Mouse (Mus musculus) G1E-ER4 (cell line): Measurements from ENCODE around the gene Fryl. TPM values are rescaled to one million over a fixed set of nuclear protein-coding genes. Genes with fewer than 3 reads are reported as not detected.

Experiments
- GATA1 ChIP-seq: IDR thresholded peaks from one replicate; pipeline ENCODE4 v1.8.0; 2012; ENCODE audit warnings: low read length, inconsistent platforms
- polyA plus RNA-seq: library from polyadenylated mRNA; stranded (reverse); fragments of >175 nt; gene quantifications from 2 replicates; pipeline ENCODE4 v1.2.3, GENCODE M21; 2012

Gene Fryl
- polyA plus RNA-seq, 1 experiment: 125 TPM

DNA sequence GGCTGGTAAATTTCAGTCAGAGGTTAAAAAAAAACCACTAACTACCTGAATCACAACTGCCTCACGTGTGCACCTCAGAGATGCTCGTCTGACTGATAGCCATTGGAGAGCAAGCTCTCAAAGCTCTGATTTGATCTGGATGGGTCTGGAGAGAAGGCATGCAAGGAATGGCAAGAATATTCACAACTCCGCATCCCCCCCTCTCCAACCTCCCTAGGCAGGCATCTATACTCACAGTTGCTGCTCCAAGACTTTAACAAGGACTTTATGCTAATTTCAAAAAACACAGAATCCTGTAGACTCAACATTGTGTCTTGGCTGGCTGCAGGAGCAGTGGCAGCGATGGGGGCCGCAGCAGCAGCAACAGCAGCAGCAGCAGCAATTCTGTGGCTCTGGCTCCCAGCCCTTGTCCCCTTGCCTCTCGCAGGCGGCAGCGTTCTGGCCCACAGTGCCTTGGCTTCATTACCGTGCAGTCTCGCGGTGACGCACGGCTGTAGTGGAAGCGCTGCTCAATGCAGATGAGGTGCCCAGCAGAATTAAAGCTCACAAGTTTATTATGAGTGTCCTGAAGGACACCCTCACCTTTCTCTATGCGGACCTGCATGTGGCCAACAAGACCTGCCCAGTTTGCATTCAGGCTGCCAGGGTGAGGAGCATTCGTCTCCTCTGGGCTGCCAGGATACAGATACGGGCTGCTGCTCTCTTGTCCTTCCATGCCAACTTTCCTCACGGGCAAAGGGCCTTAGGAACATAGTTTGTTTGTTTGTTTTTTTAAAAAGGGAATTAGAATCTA lies 88.2 kb downstream of the Fryl start:
- TF ChIP-seq GATA1: no peak

- TF ChIP-seq GATA1: no peak
Measured at GRCm38 (mm10) chr5:73163970-73164369, 92.4 kb downstream of the Fryl start.

- TF ChIP-seq GATA1: no peak
Measured at GRCm38 (mm10) chr5:73162492-73162891, 93.9 kb downstream of the Fryl start.

DNA sequence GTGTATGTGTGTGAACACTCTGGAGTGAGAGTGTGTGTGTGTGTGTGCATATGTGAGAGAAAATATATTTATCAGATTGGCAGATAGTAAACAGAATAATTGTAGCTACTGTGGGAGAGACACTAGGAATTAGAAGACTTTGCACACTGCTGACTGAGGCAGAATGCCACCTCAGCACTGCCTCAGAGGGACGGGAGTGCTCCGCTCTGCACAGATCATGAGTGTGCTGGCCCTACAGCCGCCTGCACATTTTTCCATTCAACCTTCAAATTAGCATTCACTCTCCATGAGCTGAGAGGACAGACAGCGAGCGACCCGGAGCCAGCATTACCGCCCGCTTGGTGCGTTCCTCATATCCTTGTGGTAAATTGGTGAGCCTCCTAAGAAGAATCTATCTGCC lies 96.0 kb downstream of the Fryl start:
- TF ChIP-seq GATA1: no peak

DNA sequence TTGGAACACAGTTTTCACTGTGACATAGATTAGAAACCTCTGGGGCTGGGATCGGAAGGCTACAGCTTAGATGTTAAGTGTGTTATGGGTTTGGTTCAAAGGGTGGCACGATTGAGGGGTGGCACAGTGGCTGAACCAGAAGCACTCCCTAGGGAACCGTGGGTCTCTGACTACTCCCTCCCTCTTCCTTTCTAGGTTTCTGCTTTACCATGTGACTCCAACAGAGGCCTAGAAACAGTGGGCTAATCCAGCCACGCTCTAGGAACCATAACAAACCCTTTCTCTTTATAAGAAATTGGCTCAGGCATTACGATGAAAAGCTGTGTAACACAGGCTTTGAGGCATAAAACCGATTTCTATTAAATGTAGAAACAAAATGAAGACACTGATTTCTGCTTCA lies 98.9 kb downstream of the Fryl start:
- no peak for TF ChIP-seq GATA1

GRCm38 (mm10) chr5:73157009-73157408 lies 99.4 kb downstream of the Fryl start:
- TF ChIP-seq GATA1: no peak

DNA sequence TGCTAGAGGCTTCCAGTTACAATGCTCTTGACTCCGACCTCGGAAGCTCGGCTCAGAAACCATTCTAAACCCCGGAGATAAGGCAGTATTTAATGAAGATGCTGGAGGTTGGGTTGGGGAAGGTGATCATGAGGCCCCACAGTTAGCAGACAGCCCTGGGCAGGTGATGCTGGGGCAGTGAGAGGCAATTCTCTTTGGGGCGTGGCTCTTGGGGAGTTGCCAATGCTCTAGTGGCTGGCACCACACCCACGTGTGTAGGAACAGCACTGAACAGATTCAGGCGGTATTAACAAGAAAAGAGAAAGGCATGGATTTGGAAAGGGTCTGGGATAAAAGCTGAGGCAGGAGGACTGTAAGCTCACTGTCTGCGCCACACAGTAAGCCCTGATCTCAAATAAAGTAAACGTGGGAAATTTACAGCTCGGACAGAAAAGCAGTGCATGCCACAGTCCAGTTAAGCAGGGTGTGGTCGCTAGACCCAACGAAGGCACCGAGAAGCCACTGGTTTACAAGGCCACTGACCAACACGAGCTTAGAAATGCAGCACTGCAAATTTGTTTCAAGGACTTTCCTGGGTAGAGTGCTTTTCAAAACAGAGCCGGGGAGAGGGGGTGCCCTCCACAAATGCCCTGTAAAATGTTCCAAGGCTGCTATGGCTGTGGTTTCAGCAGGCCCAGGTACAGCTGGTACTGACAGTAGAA lies 100.0 kb downstream of the Fryl start:
- no peak for TF ChIP-seq GATA1

GRCm38 (mm10) chr5:73153802-73154465 lies 102.5 kb downstream of the Fryl start:
- TF ChIP-seq GATA1: no peak

GRCm38 (mm10) chr5:73152206-73152605 lies 104.2 kb downstream of the Fryl start:
- no peak for TF ChIP-seq GATA1

DNA sequence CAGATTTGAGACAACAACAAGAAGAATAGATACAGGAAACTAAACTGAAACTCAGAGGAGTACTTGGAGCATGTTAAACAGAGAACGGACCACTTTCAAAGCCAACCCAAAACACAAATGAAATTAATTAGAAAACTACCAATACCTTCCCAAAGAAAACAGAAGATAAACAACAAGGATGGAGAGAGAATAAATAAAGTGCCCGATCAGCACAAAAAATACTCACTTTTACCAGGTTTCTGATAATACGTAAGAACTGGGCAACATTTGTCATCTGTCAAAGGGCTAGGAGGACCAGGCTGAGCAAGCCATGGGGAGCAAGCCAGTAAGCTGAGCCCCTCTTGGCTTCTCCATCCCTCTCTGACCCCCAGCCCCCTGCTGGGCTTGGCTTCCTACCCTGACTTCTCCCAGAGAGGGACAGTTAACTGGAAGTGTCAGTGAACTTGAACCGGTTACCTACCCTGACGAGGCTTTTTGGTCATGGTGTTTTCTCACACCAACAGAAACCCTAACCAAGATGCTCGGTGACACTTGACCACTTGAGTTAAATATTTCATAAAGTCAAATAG lies 105.5 kb downstream of the Fryl start:
- TF ChIP-seq GATA1: no peak

DNA sequence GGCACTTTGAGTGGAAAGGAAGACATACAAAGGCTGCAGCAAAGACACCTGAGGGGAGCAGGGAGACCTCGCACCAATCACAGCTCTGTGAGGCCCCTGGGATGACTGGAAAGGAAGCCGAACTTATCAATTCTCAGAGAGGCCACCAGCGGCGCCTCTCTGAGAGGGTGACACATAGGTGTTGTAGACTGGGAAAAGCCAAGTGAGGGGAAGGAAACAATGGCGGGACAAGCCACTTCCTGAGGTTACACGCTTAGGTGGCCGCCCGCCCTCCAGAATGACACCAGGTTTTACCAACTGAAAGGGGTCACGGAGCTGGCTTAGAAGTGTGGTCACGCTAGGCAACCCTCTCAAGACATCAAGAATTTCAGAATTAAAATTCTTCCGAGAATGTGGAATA lies 111.4 kb downstream of the Fryl start:
- TF ChIP-seq GATA1: no peak

DNA sequence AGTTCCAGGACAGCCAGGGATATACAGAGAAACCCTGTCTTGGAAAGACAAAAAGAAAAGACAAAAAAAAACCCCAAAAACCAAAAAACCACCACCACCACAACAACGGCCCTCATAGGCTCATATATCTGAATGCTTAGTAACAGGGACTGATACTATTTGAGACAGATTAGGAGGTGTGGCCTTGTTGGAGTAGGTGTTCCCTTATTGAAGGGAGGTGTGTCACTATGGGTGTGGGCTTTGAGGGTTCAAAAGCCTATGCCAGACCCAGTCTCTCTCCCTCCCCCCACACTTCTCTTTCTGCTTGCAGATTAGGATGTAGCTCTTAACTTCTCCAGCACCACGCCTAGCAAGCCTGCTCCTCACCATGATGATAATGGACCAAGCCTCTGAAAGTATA lies 114.7 kb downstream of the Fryl start:
- TF ChIP-seq GATA1: no peak

GRCm38 (mm10) chr5:73141161-73141560 lies 115.3 kb downstream of the Fryl start:
- no peak for TF ChIP-seq GATA1

- no peak for TF ChIP-seq GATA1
Measured at GRCm38 (mm10) chr5:73137561-73137960, 118.9 kb downstream of the Fryl start.

DNA sequence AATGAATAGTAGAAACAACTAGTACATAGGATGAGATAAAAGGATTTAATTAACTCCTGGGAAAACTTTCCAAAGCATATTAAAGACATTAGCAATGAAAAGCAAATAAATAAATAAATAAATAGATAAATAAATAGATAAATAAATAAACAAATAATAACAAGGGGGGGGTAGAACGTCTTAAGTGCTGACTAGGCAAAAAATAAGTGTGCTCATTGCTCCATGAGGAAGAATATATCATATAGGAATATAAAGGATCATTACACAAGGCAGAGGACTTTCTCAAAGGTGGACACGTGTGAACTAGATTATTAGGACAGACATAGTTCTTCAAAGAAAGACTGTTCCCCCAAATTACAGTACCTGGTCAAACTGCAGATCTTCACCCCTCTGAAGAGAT lies 120.5 kb downstream of the Fryl start:
- TF ChIP-seq GATA1: no peak

GRCm38 (mm10) chr5:73135131-73135530 lies 121.3 kb downstream of the Fryl start:
- TF ChIP-seq GATA1: no peak

DNA sequence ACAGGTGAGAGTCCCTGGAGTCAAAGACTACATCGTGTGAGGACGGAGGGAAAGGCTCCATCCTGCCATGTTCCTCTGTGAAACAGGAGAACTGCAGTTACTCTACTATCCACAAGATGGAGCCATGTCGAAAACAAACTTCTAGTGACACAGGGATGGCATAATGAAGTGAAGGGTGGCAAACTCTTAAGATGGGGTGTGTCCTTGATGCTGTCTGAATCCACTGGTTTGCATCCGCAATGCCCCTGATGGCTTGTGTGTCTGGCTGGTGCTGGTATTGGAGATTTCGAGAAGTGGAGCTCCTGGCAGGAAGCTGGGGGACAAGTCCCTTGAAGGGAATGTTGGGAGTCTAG lies 122.6 kb downstream of the Fryl start:
- no peak for TF ChIP-seq GATA1
